Mouse (Mus musculus): Measurements from ENCODE around the gene Amigo1.

GRCm38 (mm10) chr3:108186098-108187047, at the start of gene Amigo1:
- TF ChIP-seq CTCF (IDR thresholded peaks at IDR 0.05; ENCODE audit: low read depth) (no peak), EP300 (IDR thresholded peaks at IDR 0.05; ENCODE audit: low read depth) (no peak)
